Comparison of ENCODE assay signal across 8 mouse cellular contexts in genomic region chr8:122679325-122679920, GRCm38 (mm10). TPM values are rescaled to one million over a fixed set of nuclear protein-coding genes. Genes with fewer than 3 reads are reported as not detected.
DNase-seq lines count a peak whose midpoint lies in the region; ATAC-seq lines count a peak whose summit lies in the region.

No protein-coding gene starts in this region.

- H3K27ac ChIP-seq in kidney, embryonic 16.5 days (ENCODE audit: low read length): no peak overlapping the region
- no peak overlapping the region for H3K27ac ChIP-seq in forebrain, embryonic 16.5 days (ENCODE audit: low read length)
- H3K27ac ChIP-seq in limb, embryonic 10.5 days: peak overlapping the region; percentile 90; the same call in 1 of the 2 replicates
- no peak overlapping the region for H3K27ac ChIP-seq in neural tube, embryonic 12.5 days

- no peaks in the 10 kb centered on the region for H3K36me3 ChIP-seq in kidney, embryonic 16.5 days (ENCODE audit: insufficient read depth, low read length)
- no peaks in the 10 kb centered on the region for H3K36me3 ChIP-seq in forebrain, embryonic 16.5 days (ENCODE audit: control insufficient read depth, insufficient read depth)
- H3K36me3 ChIP-seq in limb, embryonic 10.5 days: no peaks in the 10 kb centered on the region
- H3K36me3 ChIP-seq in neural tube, embryonic 12.5 days: no peaks in the 10 kb centered on the region

- H3K4me1 ChIP-seq in kidney, embryonic 16.5 days (ENCODE audit: insufficient read depth, low read length): peaks cover 9% of the 10 kb centered on the region; the same call in 1 of the 2 replicates
- H3K4me1 ChIP-seq in forebrain, embryonic 16.5 days (replicated peaks; ENCODE audit: control insufficient read depth, insufficient read depth, low read length): peaks cover 49% of the 10 kb centered on the region
- peaks cover 62% of the 10 kb centered on the region for H3K4me1 ChIP-seq in limb, embryonic 10.5 days
- peaks cover 43% of the 10 kb centered on the region for H3K4me1 ChIP-seq in neural tube, embryonic 12.5 days

- H3K9me3 ChIP-seq in kidney, embryonic 16.5 days (ENCODE audit: low read length): no peaks in the 10 kb centered on the region
- no peaks in the 10 kb centered on the region for H3K9me3 ChIP-seq in forebrain, embryonic 16.5 days (ENCODE audit: control insufficient read depth, low read length)
- H3K9me3 ChIP-seq in limb, embryonic 10.5 days (replicated peaks): no peaks in the 10 kb centered on the region
- H3K9me3 ChIP-seq in neural tube, embryonic 12.5 days: no peaks in the 10 kb centered on the region

- 0 out of 2 replicates have a peak overlapping the region, but pooled peaks have one; percentile 74 for H3K9ac ChIP-seq in kidney, embryonic 16.5 days (replicated peaks; ENCODE audit: low read length)
- H3K9ac ChIP-seq in forebrain, embryonic 16.5 days (replicated peaks; ENCODE audit: low read depth, low read length): no peak overlapping the region; the same call in 1 of the 2 replicates
- peak overlapping the region; percentile 90; the same call in 1 of the 2 replicates for H3K9ac ChIP-seq in neural tube, embryonic 12.5 days

- peak overlapping the region; percentile 98 for H3K4me2 ChIP-seq in kidney, embryonic 16.5 days (replicated peaks; ENCODE audit: low read depth, low read length)
- peak overlapping the region; percentile 70 for H3K4me2 ChIP-seq in forebrain, embryonic 16.5 days (ENCODE audit: low read length)
- H3K4me2 ChIP-seq in neural tube, embryonic 12.5 days (replicated peaks): peak overlapping the region; percentile 88

- H3K4me3 ChIP-seq in kidney, embryonic 16.5 days (ENCODE audit: low read length): peak overlapping the region; percentile 74; the same call in 1 of the 2 replicates
- no peak overlapping the region; the same call in 1 of the 2 replicates for H3K4me3 ChIP-seq in forebrain, embryonic 16.5 days (replicated peaks; ENCODE audit: low read length)
- 0 out of 2 replicates have a peak overlapping the region, but pooled peaks have one; percentile 83 for H3K4me3 ChIP-seq in limb, embryonic 10.5 days
- no peak overlapping the region for H3K4me3 ChIP-seq in neural tube, embryonic 12.5 days

- WGBS in kidney, embryonic 16.5 days: 26% methylated on average over 11 of the region's 11 CpGs
- WGBS in forebrain, embryonic 16.5 days: 26% methylated on average over 11 of the region's 11 CpGs
- WGBS in limb, embryonic 10.5 days: 17% methylated on average over 11 of the region's 11 CpGs
- 32% methylated on average over 11 of the region's 11 CpGs for WGBS in neural tube, embryonic 12.5 days

- no peak for DNase-seq in kidney, adult 9 months
- DNase-seq in limb, embryonic 10.5 days (ENCODE audit: low spot score): no peak
- no peak for DNase-seq in natural killer cell, adult 2 months (ENCODE audit: low spot score in 2 of 2)
- no peak for DNase-seq in urinary bladder, postnatal 25 days (ENCODE audit: low spot score)

- no peak for ATAC-seq in kidney, embryonic 16.5 days (ENCODE audit: low FRiP score, low TSS enrichment)
- no peak for ATAC-seq in forebrain, embryonic 16.5 days
- ATAC-seq in neural tube, embryonic 12.5 days (ENCODE audit: low FRiP score, low read depth): no peak
- ATAC-seq in granulocyte monocyte progenitor cell, adult 5-6 weeks (replicated peaks; ENCODE audit: poor library complexity, severe bottlenecking): no peak

- peaks cover 70% of the 10 kb centered on the region for H3K27me3 ChIP-seq in kidney, embryonic 16.5 days (ENCODE audit: insufficient read depth, low read length)
- peaks cover 15% of the 10 kb centered on the region for H3K27me3 ChIP-seq in forebrain, embryonic 16.5 days (replicated peaks; ENCODE audit: control insufficient read depth, insufficient read depth, low read length)
- peaks cover 92% of the 10 kb centered on the region for H3K27me3 ChIP-seq in limb, embryonic 10.5 days (ENCODE audit: low read depth, poor library complexity, severe bottlenecking)
- H3K27me3 ChIP-seq in neural tube, embryonic 12.5 days (replicated peaks): peaks cover 57% of the 10 kb centered on the region

RNA-seq across cellular contexts. Expression of gene Cbfa2t3, which starts 19.5 kb away (rescaled TPM):
- polyA plus RNA-seq in kidney, embryonic 16.5 days (2015; fragmentation: Nextera tagmentation; extraction: Ambion mirVana): 3.5 and 4.5 TPM in 2 replicates
- 11.6 and 13.8 TPM in 2 replicates for polyA plus RNA-seq in forebrain, embryonic 16.5 days (2015; fragmentation: Nextera tagmentation; extraction: Ambion mirVana)
- polyA plus RNA-seq in limb, embryonic 10.5 days (2016; fragmentation: Nextera tagmentation; extraction: Ambion mirVana): 2.0 and 2.8 TPM in 2 replicates
- 15.3 and 16.7 TPM in 2 replicates for polyA plus RNA-seq in neural tube, embryonic 12.5 days (2016; fragmentation: Nextera tagmentation; extraction: Ambion mirVana)
- 35.4 and 37.7 TPM in 2 replicates for total RNA-seq in granulocyte monocyte progenitor cell, adult 5-6 weeks (2014; fragmentation: Nextera tagmentation)
- total RNA-seq in granulocyte monocyte progenitor cell, adult 5-6 weeks (2017): 8.3 and 16.0 TPM in 2 replicates

RNA-seq across cellular contexts. Expression of gene Pabpn1l, which starts 56.9 kb away (rescaled TPM):
- 0.15 and 0.19 TPM in 2 replicates for polyA plus RNA-seq in kidney, embryonic 16.5 days (2015; fragmentation: Nextera tagmentation; extraction: Ambion mirVana)
- not detected in 2 replicates for polyA plus RNA-seq in forebrain, embryonic 16.5 days (2015; fragmentation: Nextera tagmentation; extraction: Ambion mirVana)
- not detected in 2 replicates for polyA plus RNA-seq in limb, embryonic 10.5 days (2016; fragmentation: Nextera tagmentation; extraction: Ambion mirVana)
- polyA plus RNA-seq in neural tube, embryonic 12.5 days (2016; fragmentation: Nextera tagmentation; extraction: Ambion mirVana): not detected in 2 replicates
- not detected in 2 replicates for total RNA-seq in granulocyte monocyte progenitor cell, adult 5-6 weeks (2014; fragmentation: Nextera tagmentation)
- not detected in 2 replicates for total RNA-seq in granulocyte monocyte progenitor cell, adult 5-6 weeks (2017)

Comparison
In these comparisons a context has a peak if more than half of its experiments do, and no peak if none do; other contexts are left out.
1. H3K4me3 ChIP-seq: peak in kidney, embryonic 16.5 days (single experiment) and limb, embryonic 10.5 days (single experiment); none in forebrain, embryonic 16.5 days (single experiment) and neural tube, embryonic 12.5 days (single experiment).
2. Peak in every context shown above with its lines, with median percentiles within 50 percentile points of each other: H3K4me2 ChIP-seq.